Mouse (Mus musculus) fibroblast of lung, adult 2 months (primary cell): ENCODE results near the gene Commd3.

Source experiments
- DNase-seq: peaks from one replicate; pipeline ENCODE4 v3.0.0-alpha.2; 2011; ENCODE audit warnings: low read depth

Commd3 gene

GRCm38 (mm10) chr2:18687671-18688170, 15.5 kb downstream of the Commd3 start:
- no peak for DNase-seq

DNA sequence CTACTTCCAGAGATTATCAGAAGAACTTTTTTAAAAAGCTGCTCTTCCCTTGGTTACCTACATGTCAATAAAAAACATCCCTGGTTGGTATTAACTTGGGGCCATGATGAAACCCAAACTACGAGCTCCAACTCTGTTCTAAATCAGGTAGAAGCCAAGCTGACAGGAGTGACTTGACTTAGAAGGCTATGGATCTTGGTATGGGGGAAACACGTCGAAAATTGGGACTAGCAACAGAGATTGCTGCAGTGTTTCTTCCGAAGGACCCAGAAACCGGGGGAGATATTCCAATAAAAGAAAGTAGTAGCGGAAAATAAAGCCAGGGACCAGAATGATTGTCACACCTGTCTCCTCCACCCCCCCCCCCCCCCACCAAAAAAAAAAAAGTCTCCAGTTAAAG, 16.1 kb downstream of the Commd3 start:
- DNase-seq = no peak

DNA sequence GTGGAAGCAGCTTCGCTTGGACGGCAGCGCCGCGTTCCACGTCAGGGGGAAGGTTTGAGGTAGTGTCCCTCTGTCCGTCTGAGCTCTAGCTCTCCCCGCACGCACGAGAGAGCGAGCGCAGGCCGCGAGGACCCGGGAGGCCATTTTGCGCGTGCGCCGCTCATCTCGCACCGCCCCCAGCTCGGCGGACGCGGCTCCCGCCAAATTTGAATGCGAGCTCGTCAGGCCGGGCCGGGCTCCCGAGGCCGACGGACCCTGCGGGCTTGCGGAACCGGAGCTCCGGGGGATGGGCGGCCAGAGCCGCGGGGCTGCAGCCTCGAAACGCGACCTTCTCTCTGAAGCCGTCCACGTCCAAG, 16.5 kb downstream of the Commd3 start:
- DNase-seq = no peak

DNA sequence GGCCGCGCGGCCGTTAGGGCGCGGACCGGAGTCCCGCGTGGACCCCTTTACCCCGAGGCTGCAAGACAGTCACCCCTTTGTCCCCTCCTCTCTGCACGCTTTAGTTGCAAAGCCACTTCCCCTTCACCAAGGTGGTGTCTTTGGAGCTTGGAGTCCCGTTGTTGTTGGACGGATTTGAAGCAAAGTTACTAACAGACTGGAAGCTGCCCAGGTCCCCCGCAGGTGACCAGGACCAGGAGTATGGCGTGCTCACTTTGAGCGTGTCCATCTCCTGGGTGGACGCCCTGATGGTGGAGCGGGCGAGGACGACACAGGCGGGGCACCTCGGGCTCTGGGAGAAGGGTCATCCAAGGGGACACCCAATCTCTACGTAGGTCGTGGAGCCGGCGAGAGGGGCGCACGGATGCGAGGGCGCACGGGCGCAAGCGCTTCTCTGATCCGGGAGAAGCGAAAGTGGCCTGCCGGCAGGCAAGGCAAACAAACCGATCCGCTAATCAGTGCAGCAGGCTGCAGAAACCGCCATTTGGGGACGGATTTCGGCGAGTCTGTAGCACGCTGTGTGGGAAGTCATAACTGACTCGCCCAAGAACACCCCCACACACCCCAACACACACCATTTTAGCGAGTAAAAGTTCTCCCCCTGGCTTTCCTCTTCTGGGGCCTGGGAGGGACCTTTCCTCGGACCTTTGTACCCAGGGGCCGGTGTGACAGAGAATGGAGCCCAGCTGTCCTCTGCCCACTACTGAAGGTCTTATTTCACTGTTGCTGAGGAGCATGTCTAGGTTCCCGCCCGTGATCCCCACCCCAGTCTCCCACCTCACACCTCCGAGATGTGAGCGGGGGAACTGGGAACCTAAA, 17.1 kb downstream of the Commd3 start:
- DNase-seq = no peak

- DNase-seq = no peak
Observed at GRCm38 (mm10) chr2:18690055-18690691, 18.0 kb downstream of the Commd3 start.

- DNase-seq = no peak
Observed at GRCm38 (mm10) chr2:18690756-18691155, 18.6 kb downstream of the Commd3 start.

- no peak for DNase-seq
Observed at GRCm38 (mm10) chr2:18692031-18692430, 19.8 kb downstream of the Commd3 start.

- no peak for DNase-seq
Observed at GRCm38 (mm10) chr2:18692548-18692947, 20.4 kb downstream of the Commd3 start.

DNA sequence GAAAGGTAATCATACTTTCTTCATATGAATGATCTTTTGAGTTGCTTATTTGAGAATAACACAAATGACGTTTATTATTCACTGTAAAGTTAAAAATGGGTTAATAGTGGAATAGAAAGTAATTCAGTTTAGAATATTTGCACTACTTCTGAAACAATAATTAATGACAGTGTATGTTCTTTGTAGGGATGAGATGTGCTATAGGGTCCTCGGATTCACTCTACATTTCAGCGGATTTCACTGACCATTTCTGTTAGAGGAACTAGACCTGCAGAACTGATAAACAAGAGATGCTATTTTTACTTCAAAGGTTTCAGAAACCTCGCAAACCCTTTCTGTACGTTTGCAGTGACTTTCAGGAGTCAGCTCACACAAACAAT, 21.3 kb downstream of the Commd3 start:
- DNase-seq = no peak

GRCm38 (mm10) chr2:18693871-18694610, 21.9 kb downstream of the Commd3 start, which contains the start of gene Spag6:
TSS of gene Spag6 (plus strand) at chr2:18694032.
- DNase-seq = peak; percentile 70

DNA sequence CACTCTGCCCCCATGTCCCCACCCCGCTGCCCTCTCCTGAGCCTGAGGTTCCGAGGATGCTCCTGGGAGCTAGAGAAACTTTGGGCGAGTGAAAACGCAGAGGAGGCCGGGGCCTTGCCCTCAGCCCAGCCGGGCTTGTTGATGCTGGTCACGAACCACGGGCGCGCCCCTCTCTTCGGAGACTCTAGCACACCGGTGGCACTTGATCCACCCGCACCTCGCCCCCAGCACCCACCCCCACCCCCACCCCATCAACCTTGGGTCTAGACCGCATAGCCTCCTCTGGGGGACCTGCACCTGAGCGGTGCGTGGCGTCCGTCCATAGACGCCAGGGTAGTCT, 22.4 kb downstream of the Commd3 start:
- DNase-seq = no peak

GRCm38 (mm10) chr2:18695163-18695562, 23.0 kb downstream of the Commd3 start:
- no peak for DNase-seq

DNA sequence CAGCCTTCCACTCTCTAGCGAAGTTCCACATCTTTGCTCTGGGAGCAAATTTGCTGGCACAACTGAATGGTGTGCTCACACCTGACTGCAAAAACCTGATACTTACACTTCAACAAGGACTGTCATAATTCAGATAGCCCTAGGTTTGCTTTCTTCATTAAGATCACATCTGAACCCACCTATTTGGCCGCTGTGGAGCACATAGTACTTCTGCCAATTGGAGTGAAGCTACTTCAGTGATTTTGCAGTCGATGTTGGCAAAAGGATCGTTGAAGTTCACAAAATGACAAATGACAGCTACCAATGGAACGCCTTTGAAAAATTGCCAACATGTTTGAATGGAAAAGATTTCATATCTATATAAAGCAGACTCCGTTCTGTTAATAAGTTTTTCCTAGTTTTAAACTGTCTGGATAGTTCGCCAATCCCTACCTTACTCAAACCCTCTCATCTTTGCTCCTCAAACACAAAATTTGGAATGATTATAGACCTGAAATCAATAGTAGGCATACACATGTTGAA, 23.5 kb downstream of the Commd3 start:
- no peak for DNase-seq

DNA sequence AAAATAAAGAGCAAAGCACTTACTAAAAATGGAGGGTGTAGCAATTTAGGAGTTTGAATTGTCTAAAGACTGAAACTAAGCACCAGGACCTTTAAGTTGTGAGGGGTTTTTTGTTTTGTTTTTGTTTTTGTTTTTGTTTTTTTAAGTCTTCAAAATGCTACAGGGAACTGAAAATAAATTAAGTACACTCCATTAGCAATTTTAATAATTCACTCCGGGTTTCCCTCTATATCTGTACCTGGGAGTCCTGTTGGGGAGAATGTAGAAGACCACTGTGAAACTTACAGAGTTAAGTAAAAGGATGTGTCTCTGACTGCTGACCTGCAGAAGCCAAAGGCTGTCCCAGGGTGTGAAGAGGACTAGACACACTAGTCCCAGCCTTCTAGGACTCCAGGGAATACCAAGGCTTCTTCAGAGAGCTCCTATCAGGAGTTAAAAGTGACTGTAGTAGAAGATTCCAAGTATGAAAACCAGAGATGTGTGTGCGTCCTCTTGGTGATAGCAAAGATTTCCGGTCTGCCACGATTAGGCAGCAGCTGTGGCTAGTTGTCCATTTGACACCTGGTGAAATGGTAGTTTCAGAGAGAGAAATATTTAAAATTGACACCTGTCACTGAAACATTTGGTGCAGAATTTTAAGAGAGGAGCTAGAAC, 25.5 kb downstream of the Commd3 start:
- DNase-seq = no peak

- DNase-seq = no peak
Observed at GRCm38 (mm10) chr2:18698663-18699385, 26.6 kb downstream of the Commd3 start.

GRCm38 (mm10) chr2:18699401-18699990, 27.3 kb downstream of the Commd3 start:
- no peak for DNase-seq

DNA sequence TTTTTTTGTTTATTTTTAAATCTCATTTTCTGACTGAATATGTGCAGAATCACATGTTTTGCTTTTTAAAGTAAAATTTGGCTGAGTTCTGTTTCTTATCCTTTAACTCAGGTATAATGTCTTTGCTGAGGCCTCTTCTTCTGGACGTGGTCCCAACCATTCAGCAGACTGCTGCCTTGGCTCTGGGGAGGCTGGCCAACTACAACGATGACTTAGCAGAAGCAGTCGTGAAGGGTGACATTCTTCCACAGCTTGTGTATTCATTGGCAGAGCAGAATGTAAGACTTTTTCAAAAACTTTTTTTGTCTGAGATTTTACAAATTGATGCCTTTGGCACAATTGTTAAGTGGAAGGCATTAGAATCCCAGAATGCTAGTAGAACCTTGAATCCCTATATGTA, 38.2 kb downstream of the Commd3 start:
- DNase-seq = peak; percentile 25

DNA sequence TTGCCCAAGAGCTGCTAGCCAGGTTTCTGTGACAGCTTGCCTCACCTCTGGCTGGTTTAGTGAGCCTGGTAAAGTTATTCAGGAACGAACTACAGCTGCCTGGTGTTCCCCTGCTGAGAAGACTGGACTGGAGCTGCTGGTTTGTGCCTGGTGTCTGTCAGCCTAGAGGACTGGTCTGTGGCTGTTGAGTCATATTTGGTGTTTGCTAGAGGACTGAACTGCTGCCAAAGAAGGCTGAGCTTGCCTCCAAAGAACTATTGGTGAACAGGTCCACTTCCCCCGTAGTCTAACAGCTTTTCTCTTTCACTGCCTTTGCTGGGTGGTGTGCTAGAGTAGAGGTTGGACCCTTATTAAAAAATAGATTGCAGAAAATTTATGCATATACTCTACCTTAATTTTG, 40.9 kb downstream of the Commd3 start:
- DNase-seq = no peak

- DNase-seq = no peak
Observed at GRCm38 (mm10) chr2:18714337-18714736, 42.2 kb downstream of the Commd3 start.

DNA sequence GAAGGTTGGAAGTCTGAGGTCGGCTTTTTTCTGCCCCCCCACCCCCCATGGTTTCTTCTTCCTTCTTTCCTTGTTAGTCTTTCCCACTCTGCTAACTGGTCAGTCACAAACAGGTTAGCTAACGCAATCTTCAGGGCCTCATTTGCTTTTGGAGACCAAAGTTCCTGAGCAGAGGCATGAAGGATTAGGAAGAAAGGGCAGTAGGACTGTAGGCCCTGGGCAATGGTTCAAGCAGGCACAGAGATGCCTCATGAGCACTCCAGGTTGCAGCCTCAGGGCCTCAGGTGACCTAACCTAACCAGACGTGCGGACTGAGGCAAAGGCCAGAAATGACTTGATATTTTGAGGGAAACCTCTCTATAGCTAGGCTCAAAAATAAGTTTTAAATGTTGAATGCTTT, 46.3 kb downstream of the Commd3 start:
- DNase-seq = no peak

- no peak for DNase-seq
Observed at GRCm38 (mm10) chr2:18722208-18722830, 50.1 kb downstream of the Commd3 start.
